21 mouse cellular contexts compared by ENCODE assay signal in genomic region chr19:28367274-28367673, GRCm38 (mm10).
"Had no signal": no experiment of that assay in that cellular context is flagged by ENCODE, and none has a peak within 500 bp of the region (broad histone marks: within the 10 kb centered on the region; RNA-seq: fewer than 3 reads in every experiment).

No protein-coding gene starts in this region.

- H3K4me2 ChIP-seq: heart, embryonic 12.5 days; hindbrain, embryonic 13.5 days; hindbrain, embryonic 15.5 days; kidney, embryonic 15.5 days; limb, embryonic 13.5 days; limb, embryonic 15.5 days; liver, embryonic 12.5 days had no signal

- H3K4me1 ChIP-seq: heart, embryonic 10.5 days; heart, embryonic 12.5 days; hindbrain, embryonic 13.5 days; hindbrain, embryonic 15.5 days; kidney, embryonic 15.5 days; limb, embryonic 15.5 days; liver, embryonic 12.5 days had no signal

- ATAC-seq: hindbrain, postnatal 0 days; intestine, embryonic 16.5 days; liver, embryonic 12.5 days had no signal

- H3K27ac ChIP-seq: heart, embryonic 10.5 days; hindbrain, embryonic 13.5 days; hindbrain, embryonic 15.5 days; hindbrain, postnatal 0 days; kidney, embryonic 15.5 days; kidney, postnatal 0 days; limb, embryonic 13.5 days; limb, embryonic 15.5 days; liver, embryonic 12.5 days; liver, embryonic 14.5 days had no signal

- H3K4me3 ChIP-seq: heart, embryonic 10.5 days; heart, embryonic 12.5 days; hindbrain, embryonic 13.5 days; hindbrain, embryonic 15.5 days; kidney, embryonic 15.5 days; limb, embryonic 13.5 days; limb, embryonic 15.5 days; liver, embryonic 12.5 days had no signal

- H3K9ac ChIP-seq: heart, embryonic 12.5 days; hindbrain, embryonic 13.5 days; hindbrain, embryonic 15.5 days; kidney, embryonic 15.5 days; limb, embryonic 13.5 days; limb, embryonic 15.5 days; liver, embryonic 12.5 days; liver, embryonic 14.5 days had no signal

- H3K36me3 ChIP-seq: heart, embryonic 10.5 days; heart, embryonic 12.5 days; hindbrain, embryonic 13.5 days; hindbrain, embryonic 15.5 days; kidney, embryonic 15.5 days; limb, embryonic 13.5 days; limb, embryonic 15.5 days; liver, embryonic 12.5 days had no signal

- DNase-seq: gastrocnemius, postnatal 10 days; gastrocnemius, postnatal 25 days; heart, adult 18-20 months; heart, postnatal 10 days; heart, postnatal 36 days; kidney, postnatal 14 days; layer of hippocampus, postnatal 36 days; left cerebral cortex, postnatal 4 days; lung, adult 18-20 months had no signal

- H3K27me3 ChIP-seq: heart, embryonic 12.5 days; hindbrain, embryonic 13.5 days; hindbrain, embryonic 15.5 days; kidney, embryonic 15.5 days; limb, embryonic 13.5 days; limb, embryonic 15.5 days; liver, embryonic 12.5 days had no signal

- H3K9me3 ChIP-seq: heart, embryonic 10.5 days; heart, embryonic 12.5 days; hindbrain, embryonic 13.5 days; hindbrain, embryonic 15.5 days; kidney, embryonic 15.5 days; limb, embryonic 13.5 days; limb, embryonic 15.5 days; liver, embryonic 12.5 days had no signal
